Mouse (Mus musculus): ENCODE measurements around the gene Gm49383. TPM values are rescaled to one million over a fixed set of nuclear protein-coding genes. Genes with fewer than 3 reads are reported as not detected.
"Not testable (repeated sequence)": the region's sequence is repeated elsewhere in the genome, so short reads cannot be mapped to it uniquely, and the experiment has no call there.

Gm49383 gene
- polyA plus RNA-seq, 1 experiment, result 2.6 TPM

DNA sequence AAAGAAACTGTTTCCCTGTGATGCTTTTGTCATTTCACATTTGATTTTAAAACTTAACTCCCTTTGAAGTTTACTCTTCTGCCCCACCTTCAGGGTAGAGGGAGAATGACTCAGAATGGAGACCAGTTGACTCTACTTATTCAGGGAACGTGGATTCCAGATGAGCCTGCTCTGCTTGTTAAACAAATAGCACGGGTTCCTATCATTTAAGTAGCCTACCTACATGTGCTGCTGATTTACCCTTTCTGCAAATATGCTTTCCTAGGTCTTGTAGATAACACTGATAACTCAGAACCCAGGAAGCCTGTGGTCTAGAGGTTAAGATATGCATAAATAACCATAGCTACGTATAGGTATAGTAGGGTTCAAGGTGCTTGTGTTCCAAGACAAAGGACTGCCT, 32.0 kb downstream of the Gm49383 start:
- no peak overlapping the region for H3K4me2 ChIP-seq (ENCODE audit: low read depth)
- H3K27me3 ChIP-seq (ENCODE audit: control insufficient read depth, insufficient read depth, insufficient read length), result no peaks in the 10 kb centered on the region
- no peak overlapping the region for H3K4me3 ChIP-seq
- H3ac ChIP-seq (ENCODE audit: control insufficient read depth, insufficient read length), result no peak overlapping the region
- TF ChIP-seq SRF (IDR thresholded peaks at IDR 0.05; ENCODE audit: control insufficient read depth, insufficient read length, low read depth) (no peak), CEBPB (IDR thresholded peaks at IDR 0.05; ENCODE audit: insufficient read depth, poor library complexity, severe bottlenecking) (no peak), POLR2A (IDR thresholded peaks at IDR 0.05; ENCODE audit: insufficient read length, low read depth) (no peak), MYOG (IDR thresholded peaks at IDR 0.05; ENCODE audit: control insufficient read depth in 1 of 3, insufficient read depth in 1 of 3, insufficient read length in 2 of 3, low read depth in 2 of 3) (no peak), MYOD1 (IDR thresholded peaks at IDR 0.05; ENCODE audit: control insufficient read depth in 1 of 3, insufficient read length in 2 of 3, low read depth in 2 of 3) (no peak), E2F4 (IDR thresholded peaks at IDR 0.05; ENCODE audit: insufficient read depth) (no peak), MAX (IDR thresholded peaks at IDR 0.05; ENCODE audit: low read depth) (no peak), TCF3 (IDR thresholded peaks at IDR 0.05; ENCODE audit: insufficient read length, low read depth) (no peak), TCF12 (IDR thresholded peaks at IDR 0.05; ENCODE audit: insufficient read depth, poor library complexity, severe bottlenecking) (no peak), REST (IDR thresholded peaks at IDR 0.05; ENCODE audit: insufficient read depth, insufficient read length) (no peak), POLR2AphosphoS2 (IDR thresholded peaks at IDR 0.05; ENCODE audit: insufficient read length, low read depth) (no peak), USF1 (IDR thresholded peaks at IDR 0.05; ENCODE audit: low read depth) (no peak)
- H3K36me3 ChIP-seq (ENCODE audit: control insufficient read depth, insufficient read depth), result no peaks in the 10 kb centered on the region
- H3K79me2 ChIP-seq (ENCODE audit: control insufficient read depth, insufficient read depth), result peaks cover 2% of the 10 kb centered on the region

DNA sequence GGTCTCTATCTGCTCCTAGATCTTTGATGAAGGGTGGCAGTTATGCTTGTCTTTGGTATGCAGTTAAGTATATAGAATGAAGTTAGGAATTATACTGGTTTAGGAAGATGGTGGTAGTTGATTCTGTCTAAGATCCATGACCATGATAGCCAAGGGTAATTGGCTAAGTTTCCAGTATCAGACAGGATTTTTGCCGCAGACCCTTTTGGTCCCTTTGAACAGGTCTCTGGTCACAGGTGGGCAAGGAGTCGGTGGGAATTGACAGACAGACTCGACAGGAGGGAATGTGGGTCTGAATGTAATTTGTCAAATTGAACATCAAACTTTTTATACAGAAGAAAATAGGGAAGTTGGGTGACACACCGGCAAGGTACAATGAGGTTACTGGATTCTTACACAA, 33.3 kb downstream of the Gm49383 start:
- H3K36me3 ChIP-seq (ENCODE audit: control insufficient read depth, insufficient read depth); H3ac ChIP-seq (ENCODE audit: control insufficient read depth, insufficient read length); H3K79me2 ChIP-seq (ENCODE audit: control insufficient read depth, insufficient read depth); H3K27me3 ChIP-seq (ENCODE audit: control insufficient read depth, insufficient read depth, insufficient read length); H3K4me2 ChIP-seq (ENCODE audit: low read depth); H3K4me3 ChIP-seq: not testable (repeated sequence)

DNA sequence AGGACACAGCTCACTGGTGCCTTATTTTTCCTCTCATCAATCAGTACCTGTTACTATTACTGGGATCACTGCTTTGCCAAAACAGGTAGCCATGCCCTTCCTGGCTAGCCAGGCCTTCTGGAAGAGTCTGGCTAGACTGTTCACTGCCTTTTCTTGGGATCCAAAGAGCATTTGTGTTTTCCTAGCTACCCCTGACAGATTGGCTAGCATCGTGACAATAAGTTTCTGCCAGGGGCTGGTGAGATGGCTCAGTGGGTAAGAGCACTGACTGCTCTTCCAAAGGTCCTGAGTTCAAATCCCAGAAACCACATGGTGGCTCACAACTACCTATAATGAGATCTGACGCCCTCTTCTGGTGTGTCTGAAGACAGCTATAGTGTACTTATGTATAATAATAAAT, 36.2 kb downstream of the Gm49383 start:
- not testable (repeated sequence) for H3ac ChIP-seq (ENCODE audit: control insufficient read depth, insufficient read length); H3K4me3 ChIP-seq; H3K27me3 ChIP-seq (ENCODE audit: control insufficient read depth, insufficient read depth, insufficient read length); H3K4me2 ChIP-seq (ENCODE audit: low read depth)
- Histone ChIP-seq H3K36me3 (ENCODE audit: control insufficient read depth, insufficient read depth) (peaks cover 19% of the 10 kb centered on the region), H3K79me2 (ENCODE audit: control insufficient read depth, insufficient read depth) (peaks cover 15% of the 10 kb centered on the region)

DNA sequence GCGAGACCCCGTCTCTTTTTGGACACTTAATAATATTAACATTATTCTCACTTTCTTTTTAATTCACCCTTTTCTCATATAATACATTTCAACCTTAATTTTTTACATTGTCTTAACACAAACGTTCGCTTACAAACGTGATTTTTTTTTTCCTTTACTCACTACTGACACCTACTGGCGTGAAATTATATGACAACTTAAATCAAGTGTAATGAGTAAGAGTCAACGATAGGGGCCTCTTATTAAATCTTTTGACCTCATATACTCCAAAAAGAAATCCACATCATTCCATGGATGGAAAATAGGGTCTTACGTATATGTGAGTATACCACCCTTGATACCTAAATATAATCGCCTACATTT, 37.3 kb downstream of the Gm49383 start:
- Histone ChIP-seq H3ac (ENCODE audit: control insufficient read depth, insufficient read length) (no peak overlapping the region), H3K27me3 (ENCODE audit: control insufficient read depth, insufficient read depth, insufficient read length) (no peaks in the 10 kb centered on the region), H3K4me2 (ENCODE audit: low read depth) (peak overlapping the region; percentile 57), H3K4me3 (peak overlapping the region; percentile 69), H3K79me2 (ENCODE audit: control insufficient read depth, insufficient read depth) (peaks cover 15% of the 10 kb centered on the region), H3K36me3 (ENCODE audit: control insufficient read depth, insufficient read depth) (peaks cover 23% of the 10 kb centered on the region)
- no peak for TF ChIP-seq MYOD1 (IDR thresholded peaks at IDR 0.05; ENCODE audit: control insufficient read depth in 1 of 3, insufficient read length in 2 of 3, low read depth in 2 of 3)
- TF ChIP-seq TCF12 (IDR thresholded peaks at IDR 0.05; ENCODE audit: insufficient read depth, poor library complexity, severe bottlenecking), result no peak
- TF ChIP-seq MAX (IDR thresholded peaks at IDR 0.05; ENCODE audit: low read depth), result no peak
- no peak for TF ChIP-seq MYOG (IDR thresholded peaks at IDR 0.05; ENCODE audit: control insufficient read depth in 1 of 3, insufficient read depth in 1 of 3, insufficient read length in 2 of 3, low read depth in 2 of 3)
- TF ChIP-seq TCF3 (IDR thresholded peaks at IDR 0.05; ENCODE audit: insufficient read length, low read depth), result no peak
- TF ChIP-seq E2F4 (IDR thresholded peaks at IDR 0.05; ENCODE audit: insufficient read depth), result no peak
- TF ChIP-seq POLR2A (IDR thresholded peaks at IDR 0.05; ENCODE audit: insufficient read length, low read depth), result no peak
- no peak for TF ChIP-seq CEBPB (IDR thresholded peaks at IDR 0.05; ENCODE audit: insufficient read depth, poor library complexity, severe bottlenecking)
- no peak for TF ChIP-seq POLR2AphosphoS2 (IDR thresholded peaks at IDR 0.05; ENCODE audit: insufficient read length, low read depth)
- TF ChIP-seq SRF (IDR thresholded peaks at IDR 0.05; ENCODE audit: control insufficient read depth, insufficient read length, low read depth), result no peak

DNA sequence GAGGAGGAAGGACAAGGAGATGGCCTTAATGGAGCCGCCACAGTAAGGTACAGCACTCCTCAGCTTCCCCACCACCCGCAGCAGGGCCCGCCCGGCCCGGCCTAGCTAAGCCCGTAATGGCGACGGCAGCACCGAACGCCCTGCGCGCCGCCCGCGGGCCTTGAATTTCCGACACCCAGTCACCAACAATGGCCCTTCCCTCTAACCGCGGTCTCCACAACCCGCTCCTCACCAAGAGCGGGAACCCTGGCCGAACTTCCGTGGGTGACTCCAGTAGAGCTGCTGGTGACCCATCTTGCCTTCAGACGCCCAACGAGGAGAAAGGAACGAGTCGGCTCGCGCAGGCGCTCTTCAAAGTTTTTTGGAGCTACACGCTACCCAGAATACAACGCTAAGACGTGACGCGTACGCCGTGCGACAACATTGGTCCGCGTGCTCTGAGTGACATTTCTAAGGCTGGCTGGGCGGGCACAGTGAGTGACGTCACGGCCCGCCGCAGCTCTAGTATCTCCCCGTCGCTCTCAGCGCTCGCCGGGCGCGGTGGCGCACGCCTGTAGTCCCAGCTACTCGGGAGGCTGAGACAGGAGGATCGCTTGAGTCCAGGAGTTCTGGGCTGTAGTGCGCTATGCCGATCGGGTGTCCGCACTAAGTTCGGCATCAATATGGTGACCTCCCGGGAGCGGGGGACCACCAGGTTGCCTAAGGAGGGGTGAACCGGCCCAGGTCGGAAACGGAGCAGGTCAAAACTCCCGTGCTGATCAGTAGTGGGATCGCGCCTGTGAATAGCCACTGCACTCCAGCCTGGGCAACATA, 37.9 kb downstream of the Gm49383 start, which contains the start of gene Rps29:
Gene Rps29, minus strand, starts transcription at position 422 of the 813 bp plus-strand sequence.
- H3K4me2 ChIP-seq (ENCODE audit: low read depth), result peak within 1 kb of the TSS; percentile 90
- H3ac ChIP-seq (ENCODE audit: control insufficient read depth, insufficient read length), result peak within 1 kb of the TSS; percentile 97
- TF ChIP-seq POLR2AphosphoS2 (IDR thresholded peaks at IDR 0.05; ENCODE audit: insufficient read length, low read depth), result peak; percentile 76
- peak; percentile 63 for TF ChIP-seq POLR2A (IDR thresholded peaks at IDR 0.05; ENCODE audit: insufficient read length, low read depth)
- peaks cover 15% of the 10 kb centered on the region for H3K79me2 ChIP-seq (ENCODE audit: control insufficient read depth, insufficient read depth)
- not testable (repeated sequence) for H3K27me3 ChIP-seq (ENCODE audit: control insufficient read depth, insufficient read depth, insufficient read length)
- H3K36me3 ChIP-seq (ENCODE audit: control insufficient read depth, insufficient read depth), result peaks cover 23% of the 10 kb centered on the region
- peak within 1 kb of the TSS; percentile 69 for H3K4me3 ChIP-seq
